Mouse (Mus musculus) regulatory T cell (primary cell): ENCODE data around the gene Reep3.
"Not testable (repeated sequence)": the region's sequence is repeated elsewhere in the genome, so short reads cannot be mapped to it uniquely, and the experiment has no call there.

Source experiments
- in situ Hi-C: fragments of 300-600 bp; cut with MboI, MseI; formaldehyde crosslinking; loops from one replicate; pipeline ENCODE4 v1.15.1; 2025; ENCODE audit warnings: high pct_unique_total_duplicates

The Reep3 gene

DNA sequence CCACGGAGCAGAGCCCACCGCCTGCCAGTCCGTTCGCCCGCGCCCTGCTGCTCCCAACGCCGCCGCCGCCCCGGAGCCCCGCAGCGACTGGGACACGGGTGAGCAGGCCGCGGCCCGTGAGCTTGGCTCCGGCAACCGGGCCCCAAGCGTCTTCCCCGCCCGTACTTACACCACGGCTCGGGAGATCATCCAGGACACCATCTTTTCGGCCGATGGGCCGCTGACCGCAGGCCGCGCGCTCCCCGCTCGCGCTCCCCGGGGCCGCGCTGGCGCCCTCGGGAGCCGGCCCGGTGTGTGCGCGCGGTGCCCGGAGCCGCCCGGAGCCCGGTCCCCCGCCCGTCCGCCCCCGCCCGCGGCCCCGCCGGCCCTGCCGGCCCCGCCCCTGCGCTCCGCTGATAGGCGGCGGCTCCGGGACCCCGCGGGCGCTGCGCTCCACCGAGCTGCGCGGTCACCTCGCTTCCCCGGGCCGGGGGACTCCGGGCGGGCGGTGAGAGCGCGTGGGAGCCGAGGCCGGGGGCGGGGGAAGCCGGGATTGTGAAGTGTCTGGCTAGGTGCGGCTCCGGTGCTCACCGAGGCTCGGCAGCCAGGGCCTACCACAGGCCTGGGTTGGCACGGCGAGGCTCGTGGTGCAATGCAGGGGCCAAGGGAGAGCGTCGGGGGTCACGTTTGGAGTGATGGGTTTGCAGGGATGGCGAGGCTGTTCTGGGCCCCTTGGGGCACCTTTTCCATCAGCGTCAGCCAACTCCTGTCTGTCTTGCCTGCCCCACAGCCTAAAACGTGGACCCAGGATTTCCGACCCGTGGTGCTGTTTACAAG lies at the start of gene Reep3:
Gene Reep3 (minus strand): TSS at position 325 of the 816 bp plus-strand sequence.
- in situ Hi-C loops, result no loop called here

DNA sequence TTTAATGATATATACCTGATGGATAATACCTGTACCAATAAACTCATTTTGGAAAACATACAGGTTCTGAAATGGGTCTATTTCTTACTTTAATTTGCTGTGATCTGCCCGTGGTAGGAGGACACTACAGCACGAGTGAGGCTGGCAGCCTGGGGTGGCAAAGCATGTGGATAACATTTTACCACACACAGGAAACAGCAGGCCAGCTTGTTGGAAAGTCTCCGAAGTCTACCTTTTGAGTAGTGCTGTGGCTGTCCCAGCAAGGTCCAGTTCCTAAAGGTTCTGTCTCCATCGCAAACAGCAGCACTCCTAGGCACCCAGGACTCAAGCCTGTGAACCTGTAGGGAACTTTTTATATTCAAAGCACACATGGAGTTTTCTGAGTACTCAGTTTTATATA lies 48.9 kb upstream of the Reep3 start:
- in situ Hi-C loops, result no loop called here

DNA sequence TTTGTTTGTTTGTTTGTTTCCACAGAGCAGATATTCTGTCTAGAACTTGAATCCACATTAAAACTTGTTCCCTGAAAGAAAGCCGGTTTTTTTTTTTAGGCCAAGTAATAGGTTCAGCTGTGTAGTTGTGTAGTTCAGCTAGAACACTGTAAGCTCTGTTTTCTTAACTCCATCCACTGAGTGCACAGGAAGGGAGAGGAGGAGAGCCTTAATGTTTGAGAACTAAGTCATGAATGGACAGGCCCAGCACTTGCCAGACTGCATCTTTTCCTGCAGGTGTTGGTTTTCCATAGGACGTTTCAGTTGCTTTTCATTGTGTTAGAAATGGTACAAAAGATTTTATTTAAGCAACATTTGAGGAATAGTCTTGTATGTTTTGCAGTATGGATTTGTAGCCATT lies 47.5 kb upstream of the Reep3 start:
- in situ Hi-C loops, result no loop called here

DNA sequence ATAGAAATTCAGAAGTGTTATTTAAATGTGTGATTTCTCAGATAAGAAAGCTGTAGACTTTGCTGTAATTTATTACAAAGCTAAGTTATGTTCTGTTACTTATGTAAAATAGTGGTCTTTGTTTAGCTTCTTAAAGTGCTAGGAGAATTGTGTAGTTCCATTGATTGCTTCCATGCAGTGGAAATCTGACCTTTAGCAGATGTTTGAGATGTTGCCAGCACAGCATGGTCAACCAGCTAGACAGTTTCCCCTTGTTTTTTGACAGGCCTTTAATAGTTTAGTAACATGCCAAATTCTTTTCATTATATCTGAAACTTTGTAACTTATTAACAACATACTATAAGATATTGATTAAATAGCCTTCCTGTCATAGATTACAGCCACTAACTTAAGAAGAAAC lies 46.9 kb upstream of the Reep3 start:
- in situ Hi-C loops, result no loop called here

DNA sequence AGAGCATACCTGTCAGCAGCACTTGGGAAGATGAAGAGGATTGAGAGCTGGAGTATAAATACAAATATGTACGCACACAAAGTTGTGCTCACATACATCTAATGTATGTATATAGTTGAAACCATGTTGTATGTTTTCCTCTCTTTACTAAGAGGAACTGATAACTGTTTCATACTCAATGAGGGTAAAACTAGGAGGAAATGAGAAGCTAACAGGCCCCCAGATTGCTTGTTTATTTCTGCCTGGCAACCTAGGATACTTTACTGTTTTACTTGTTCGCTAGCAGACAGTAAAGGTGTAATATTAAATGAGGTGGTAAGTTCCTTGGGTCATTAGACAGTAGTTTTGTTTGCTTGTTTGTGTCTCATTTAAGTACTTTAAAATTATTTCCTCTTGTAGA lies 40.7 kb upstream of the Reep3 start:
- in situ Hi-C loops, result no loop called here

DNA sequence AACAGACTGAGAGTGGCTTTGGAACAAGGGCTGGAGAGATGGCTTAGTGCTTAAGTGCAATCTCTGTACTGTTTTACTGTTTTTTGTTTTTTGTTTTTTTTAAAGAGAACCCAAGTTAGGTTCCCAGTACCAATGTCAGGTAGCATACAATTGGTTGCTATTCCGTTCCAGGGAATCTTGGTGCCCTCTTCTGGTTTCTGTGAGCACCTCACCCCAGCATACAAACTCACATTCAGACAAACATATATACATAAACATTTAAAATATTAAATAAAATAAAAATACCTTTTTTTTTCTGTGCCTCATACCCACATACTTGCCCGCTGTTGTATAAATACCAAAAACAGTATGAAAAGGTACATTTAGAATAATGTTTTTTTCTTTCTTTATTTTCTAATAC lies 37.6 kb upstream of the Reep3 start:
- in situ Hi-C loops, result no loop called here

DNA sequence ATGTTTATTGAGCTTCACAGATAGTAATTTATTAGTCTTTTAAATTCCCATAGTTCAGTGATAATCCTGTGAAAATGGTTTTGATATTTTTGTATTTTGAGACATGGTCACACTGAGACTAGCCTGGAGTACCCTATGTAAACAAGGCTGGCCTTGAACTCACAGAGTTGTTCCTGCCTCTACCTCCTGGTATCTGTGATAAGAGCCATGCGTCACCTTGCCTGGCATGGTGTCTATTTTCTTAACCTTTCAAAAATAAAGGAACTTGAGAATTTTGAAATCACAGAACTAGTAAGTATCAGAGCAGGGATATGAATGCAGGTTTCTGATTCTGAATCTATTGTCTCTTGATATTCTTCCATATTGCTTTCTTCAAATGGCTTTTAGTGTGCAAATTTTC lies 35.0 kb upstream of the Reep3 start:
- in situ Hi-C loops, result no loop called here

DNA sequence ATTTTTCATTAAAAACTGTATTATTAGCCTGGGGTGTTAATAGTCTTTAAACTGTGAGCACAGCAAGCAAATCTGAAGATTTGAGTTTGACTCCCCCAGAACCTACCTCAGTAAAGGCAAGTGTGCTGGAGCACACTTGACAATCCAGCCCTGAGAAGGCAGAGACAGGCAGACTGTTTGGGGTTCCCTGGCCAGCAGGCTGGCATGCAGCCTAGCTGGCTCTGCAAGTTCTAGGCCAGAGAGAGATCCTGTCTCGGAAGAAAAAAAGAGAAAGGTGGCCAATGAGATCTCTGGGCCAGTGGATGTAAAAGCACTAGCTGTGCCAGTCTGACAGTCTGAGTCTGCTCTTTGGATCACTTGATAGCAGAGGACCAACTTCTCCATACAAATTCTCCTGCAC lies 32.8 kb upstream of the Reep3 start:
- in situ Hi-C loops, result loop anchor here (5.0 kb wide), 1 partner anchor 37 kb away; no protein-coding TSS in a partner anchor

DNA sequence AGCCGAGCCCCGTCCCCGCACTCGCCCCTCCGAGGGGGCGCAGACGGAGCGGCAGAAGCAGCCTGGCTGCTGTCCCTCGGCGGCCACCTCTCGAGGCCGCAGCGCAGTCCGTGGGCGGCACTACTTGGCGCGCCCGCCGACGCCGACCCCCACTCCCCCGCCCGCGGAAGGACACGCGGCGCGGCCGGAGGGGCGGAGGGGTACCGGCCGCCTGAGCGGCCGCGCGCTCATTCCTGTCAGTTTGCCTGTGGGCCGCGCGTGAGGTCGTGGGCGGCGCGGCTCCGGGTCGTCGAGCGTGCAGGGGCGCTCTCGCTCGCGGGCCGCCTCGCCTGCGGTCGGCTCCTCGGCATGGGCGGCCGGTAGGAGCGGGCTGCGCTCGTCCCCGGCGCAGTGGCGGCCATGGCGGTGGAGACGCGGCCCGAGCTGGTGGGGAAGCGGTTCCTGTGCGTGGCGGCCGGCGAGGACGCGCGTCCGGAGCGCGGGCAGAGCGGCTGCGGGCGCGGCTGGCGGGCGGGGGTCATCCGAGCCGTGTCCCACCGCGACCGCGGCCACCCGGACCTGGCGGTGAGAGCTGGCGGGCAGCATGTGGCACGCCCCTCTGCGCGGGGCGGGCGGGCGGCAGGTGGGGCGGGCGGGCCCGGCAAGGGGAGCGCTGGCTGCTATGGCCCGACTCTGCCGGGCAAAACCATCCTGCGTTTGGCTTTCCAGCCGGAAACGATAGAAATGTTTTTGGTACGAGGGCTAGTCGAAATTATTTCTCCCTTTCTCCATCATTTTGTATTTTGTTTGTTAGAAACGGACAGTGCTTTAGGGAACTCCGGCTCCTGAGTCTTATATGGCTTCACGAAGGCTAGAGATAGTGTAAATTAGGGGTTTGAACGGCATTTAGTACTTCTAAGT lies 30.4 kb upstream of the Reep3 start:
- in situ Hi-C loops, result loop anchor here (5.0 kb wide), 1 partner anchor 35 kb away; no protein-coding TSS in a partner anchor

DNA sequence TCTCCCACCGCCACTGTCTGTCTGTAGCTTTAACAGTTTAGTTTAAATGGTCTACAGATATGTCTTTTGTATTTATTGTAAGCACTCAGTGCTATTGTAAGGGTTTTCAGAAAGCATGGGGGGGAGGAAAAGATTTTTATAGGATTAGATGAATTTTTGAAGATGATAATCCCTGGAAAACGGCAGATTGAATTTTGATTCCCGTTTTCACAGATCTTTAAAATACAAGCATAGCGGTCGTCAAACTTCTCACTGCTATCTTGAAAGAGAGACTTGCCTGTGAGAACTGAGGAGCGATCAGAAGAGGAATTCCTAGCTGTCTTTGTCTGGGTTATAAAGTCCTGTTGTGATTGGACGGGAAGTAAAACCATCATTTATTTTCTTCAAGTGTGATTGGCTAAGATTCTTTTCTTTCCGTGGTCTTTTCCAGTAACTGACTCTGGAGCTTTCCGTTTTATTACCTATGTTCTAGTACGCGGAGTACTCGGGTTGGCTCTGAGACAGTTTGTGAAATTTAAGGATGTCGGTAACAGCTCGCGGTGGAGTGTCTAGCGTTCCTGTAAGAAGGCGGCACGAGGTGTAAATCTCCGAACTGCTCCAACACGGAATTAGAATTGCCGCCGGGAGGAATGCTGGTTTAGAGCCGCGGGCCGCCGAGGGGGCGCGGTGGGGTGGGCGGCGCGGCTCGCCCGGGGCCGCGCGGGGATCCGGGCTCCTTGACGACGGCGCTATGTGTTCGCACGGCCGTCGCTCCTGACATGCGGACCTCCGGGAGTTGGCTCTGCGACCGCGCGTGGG lies 29.5 kb upstream of the Reep3 start:
- in situ Hi-C loops, result loop anchor here (5.0 kb wide), 1 partner anchor 34 kb away; no protein-coding TSS in a partner anchor

DNA sequence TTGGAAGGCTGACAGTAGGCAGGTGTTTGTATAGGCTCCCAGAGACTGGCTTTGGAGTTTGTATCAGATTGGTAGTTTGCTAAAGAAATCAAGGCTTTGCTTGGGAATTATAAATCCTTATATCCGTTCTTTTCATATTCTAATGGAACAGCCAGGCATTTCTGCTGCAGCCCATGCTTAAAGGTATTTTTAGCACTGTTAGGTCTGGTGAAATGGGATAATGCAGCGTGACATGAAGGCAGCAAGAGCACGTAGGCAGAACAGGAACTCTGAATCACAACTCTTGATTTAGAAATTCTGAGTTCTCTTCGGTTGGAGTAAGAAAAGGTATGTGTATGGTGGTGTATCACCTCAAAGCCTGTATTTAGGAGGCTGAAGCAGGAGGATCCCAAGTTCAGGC lies 27.4 kb upstream of the Reep3 start:
- in situ Hi-C loops, result no loop called here

DNA sequence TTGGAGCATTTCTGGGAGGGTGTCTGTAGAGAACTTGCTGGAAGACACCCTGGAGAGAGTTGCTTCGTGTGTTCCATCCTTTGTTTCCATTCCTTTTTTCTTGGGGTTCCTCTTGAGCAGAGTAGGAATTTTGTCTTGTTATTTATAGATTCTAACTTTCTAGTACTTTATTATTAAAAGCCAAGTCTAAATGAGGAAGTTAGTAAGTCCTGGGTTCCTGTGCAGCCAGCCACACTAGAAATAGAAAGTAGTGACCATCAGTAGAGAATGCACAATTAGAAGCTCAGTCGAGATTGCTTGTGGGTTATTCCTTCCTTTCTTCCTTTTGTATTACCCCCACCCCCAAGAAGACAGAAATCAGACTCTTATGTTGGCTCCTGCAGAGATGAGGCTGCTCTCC lies 27.0 kb upstream of the Reep3 start:
- in situ Hi-C loops, result no loop called here

DNA sequence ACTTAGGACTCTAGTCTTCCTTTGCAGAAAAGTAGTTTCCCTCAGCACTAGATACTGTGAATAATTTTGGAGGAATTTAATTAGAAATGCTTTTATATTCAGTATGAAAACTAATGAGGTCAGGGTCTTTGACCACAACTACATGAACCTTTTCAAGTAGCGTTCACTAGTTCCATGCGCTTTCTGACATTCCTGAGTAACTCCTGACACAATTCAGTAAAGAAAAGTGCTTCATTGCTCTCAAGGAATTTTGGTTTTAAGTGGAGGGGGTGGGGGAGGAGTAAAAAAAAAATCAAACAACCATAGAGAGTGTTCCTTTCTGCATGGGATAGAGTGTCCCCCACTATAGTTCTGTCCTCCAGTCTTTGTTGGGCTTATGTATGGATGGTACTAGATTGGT lies 23.9 kb upstream of the Reep3 start:
- in situ Hi-C loops, result no loop called here

DNA sequence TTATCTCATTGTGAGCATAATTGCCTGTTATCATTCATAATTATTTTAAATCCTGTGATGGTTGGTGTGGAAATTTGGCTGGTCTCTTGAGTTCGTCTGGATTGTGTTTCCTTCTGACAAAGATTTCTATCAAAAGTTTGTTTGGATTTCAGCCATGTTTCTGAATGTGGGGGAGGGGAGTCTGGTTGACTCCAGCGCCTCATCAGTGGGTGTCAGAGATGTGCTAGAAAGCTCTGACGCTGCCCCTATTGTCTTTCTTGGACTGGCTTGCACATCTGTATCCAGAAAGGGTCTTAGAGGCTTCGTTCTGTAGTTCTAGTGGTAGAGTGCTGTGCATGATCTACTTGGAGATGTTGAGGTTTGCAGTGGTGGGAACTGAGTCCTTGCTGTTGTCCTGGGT lies 23.4 kb upstream of the Reep3 start:
- in situ Hi-C loops, result no loop called here

DNA sequence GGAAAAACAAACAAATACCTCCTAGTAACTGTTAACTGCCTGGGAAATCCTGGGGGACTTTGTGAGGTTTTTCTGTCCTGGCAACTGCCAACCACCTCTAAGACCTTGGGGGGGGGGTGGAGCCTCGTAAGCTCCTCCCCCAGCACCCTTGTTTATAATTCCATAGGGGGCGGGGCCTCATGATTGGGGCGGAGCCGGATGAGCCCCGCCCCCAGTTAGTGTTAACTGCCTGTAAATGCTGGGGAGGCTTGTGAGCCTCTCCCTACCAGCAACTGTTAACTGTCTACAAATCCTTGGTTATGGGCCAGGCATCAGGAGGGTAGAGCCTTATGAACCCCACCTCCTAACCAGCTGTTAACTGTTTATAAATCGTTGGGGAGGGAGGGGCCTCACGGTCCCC lies 22.5 kb upstream of the Reep3 start:
- in situ Hi-C loops, result no loop called here

DNA sequence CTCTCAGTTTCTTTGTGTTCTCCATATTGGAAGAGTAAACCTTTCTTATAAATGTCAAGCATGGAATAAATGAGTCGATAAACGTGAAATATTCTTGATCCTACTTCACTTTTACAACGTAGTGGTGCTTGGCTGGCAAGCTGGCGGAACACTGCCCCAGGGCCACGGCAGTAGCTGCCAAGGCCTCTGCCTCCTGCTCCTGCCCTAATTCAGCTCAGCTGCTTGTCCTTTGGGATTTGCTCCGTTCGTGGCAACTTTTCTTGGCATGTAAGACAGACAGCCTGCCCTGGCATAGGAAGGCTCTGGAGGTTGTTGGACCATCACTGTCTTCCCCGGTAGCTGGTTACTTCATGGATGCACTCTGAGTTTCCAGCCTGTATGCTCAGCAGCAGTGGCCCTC lies 19.5 kb upstream of the Reep3 start:
- in situ Hi-C loops, result no loop called here

DNA sequence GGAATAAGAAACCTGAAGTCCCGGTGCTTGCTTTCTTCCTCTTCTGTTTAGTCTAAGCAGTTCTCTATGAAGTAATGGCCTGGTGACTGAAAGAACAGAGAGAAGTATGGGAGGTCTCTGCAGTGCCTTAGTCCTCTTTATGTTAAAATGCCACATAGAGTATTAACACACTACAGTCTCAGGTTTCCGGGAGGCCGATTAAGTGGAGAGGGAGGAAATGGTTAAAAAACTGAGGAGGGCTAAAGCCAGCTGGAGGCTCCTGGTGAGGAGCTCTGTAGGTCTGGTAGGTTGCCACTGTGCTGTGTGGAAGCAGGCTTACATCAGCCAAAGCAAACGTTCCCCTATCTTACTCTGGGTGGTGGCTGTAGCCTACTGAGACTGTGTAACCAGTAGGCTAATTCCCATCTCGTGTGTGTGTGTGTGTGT lies 18.9 kb upstream of the Reep3 start:
- in situ Hi-C loops, result no loop called here

DNA sequence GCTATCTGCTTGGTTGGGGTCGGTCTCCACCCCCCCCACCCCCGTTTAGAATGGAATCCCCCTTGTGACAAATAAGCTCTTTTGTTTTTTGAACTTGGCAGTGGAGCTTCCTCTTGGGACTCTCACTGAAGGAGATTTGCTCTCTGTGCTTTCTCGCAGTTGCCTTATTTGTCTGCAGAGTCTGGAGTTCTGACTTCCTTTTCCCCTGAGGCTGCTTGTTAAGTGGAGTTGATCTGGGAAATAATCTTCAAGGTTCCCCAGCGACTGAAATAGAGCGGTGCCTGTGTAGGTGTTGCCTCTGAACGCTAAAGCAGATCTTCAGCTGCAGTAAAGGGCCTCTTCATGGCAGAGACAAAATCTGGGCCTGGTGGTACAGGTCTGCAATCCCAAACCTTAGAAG lies 18.4 kb upstream of the Reep3 start:
- in situ Hi-C loops, result no loop called here

DNA sequence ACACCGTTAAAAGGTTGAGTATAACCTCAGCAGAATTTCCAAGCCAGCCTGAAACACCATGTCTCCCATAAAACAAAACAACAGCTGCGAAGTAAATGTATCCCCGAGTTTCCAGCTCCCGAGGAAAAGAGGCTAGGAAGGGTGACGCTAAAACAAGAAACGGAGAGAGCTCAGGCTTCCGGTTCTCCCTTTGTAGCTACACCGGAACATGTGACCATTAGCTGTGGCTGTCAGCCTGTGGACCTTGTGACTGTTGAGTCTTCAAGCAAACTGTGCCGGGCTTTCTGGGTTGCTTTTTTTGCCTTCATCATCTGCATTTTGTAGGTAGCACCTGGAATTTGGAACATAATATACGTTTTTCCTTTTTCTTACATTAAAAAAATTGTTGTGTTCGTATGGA lies 17.1 kb upstream of the Reep3 start:
- in situ Hi-C loops, result no loop called here

DNA sequence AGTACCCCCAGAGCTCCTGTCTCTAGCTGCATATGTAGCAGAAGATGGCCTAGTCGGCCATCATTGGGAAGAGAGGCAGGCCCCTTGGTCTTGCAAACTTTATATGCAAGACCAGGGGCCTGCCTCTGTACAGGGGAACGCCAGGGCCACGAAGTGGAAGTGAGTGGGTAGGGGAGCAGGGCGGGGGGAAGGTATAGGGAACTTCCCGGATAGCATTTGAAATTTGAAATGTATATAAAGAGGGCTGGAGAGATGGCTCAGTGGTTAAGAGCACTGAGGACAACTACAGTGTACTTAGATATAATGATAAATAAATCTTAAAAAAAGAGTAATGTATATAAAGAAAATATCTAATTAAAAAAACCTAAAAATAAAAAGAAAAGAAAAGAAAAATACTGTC lies 16.2 kb upstream of the Reep3 start:
- in situ Hi-C loops, result not testable (repeated sequence)

DNA sequence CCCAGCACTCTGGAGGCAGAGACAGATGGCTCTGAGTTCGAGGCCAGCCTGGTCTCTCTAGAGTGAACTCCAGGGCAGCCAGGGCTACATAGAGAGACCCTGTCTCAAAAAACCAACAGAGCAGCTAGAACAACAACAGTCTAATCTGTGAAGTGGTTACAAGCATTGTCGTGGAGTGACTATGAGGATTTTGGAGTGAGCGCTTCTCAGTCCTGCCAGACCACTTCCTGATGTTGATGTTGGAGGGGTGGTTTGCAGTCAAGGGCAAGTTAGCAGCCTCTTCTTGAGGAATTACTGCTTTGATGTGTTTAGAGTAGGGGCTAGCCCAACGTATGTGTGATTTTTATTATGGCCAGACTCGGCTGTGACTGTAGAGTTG lies 15.0 kb upstream of the Reep3 start:
- in situ Hi-C loops, result no loop called here
